42 mouse cellular contexts compared by ENCODE assay signal in genomic region chr5:72681451-72681850, GRCm38 (mm10). TPM values are rescaled to one million over a fixed set of nuclear protein-coding genes. Genes with fewer than 3 reads are reported as not detected.
DNase-seq lines count a peak whose midpoint lies in the region; ATAC-seq and TF ChIP-seq lines count a peak whose summit lies in the region.
"Had no signal": no experiment of that assay in that cellular context is flagged by ENCODE, and none has a peak within 500 bp of the region (broad histone marks: within the 10 kb centered on the region; RNA-seq: fewer than 3 reads in every experiment).

No protein-coding gene starts in this region.

- no peak overlapping the region for H3K4me2 ChIP-seq in lung, postnatal 0 days (replicated peaks; ENCODE audit: low read depth, low read length)
- H3K4me2 ChIP-seq in stomach, embryonic 16.5 days (ENCODE audit: low read depth, low read length) = no peak overlapping the region
- H3K4me2 ChIP-seq: embryonic facial prominence, embryonic 15.5 days; forebrain, embryonic 12.5 days; heart, embryonic 11.5 days; hindbrain, embryonic 12.5 days; limb, embryonic 12.5 days; liver, embryonic 15.5 days; midbrain, embryonic 15.5 days; neural tube, embryonic 15.5 days had no signal

- H3K27me3 ChIP-seq in lung, postnatal 0 days (replicated peaks; ENCODE audit: insufficient read depth, low read length) = no peaks in the 10 kb centered on the region
- H3K27me3 ChIP-seq in stomach, embryonic 16.5 days (ENCODE audit: control insufficient read depth, insufficient read depth, low read length) = no peaks in the 10 kb centered on the region
- H3K27me3 ChIP-seq: CH12.LX; embryonic facial prominence, embryonic 15.5 days; forebrain, embryonic 12.5 days; hindbrain, embryonic 12.5 days; limb, embryonic 12.5 days; liver, embryonic 15.5 days; midbrain, embryonic 15.5 days; neural tube, embryonic 15.5 days had no signal

- H3K9me3 ChIP-seq in lung, postnatal 0 days (ENCODE audit: low read length) = no peaks in the 10 kb centered on the region
- 0 out of 2 replicates have a peak, but pooled peaks cover 6% of the 10 kb centered on the region for H3K9me3 ChIP-seq in stomach, embryonic 16.5 days (replicated peaks; ENCODE audit: control insufficient read depth, low read length)
- H3K9me3 ChIP-seq: forebrain, embryonic 12.5 days; liver, embryonic 15.5 days; midbrain, embryonic 10.5 days; midbrain, embryonic 15.5 days; neural tube, embryonic 15.5 days had no signal

- no peak overlapping the region for H3K4me3 ChIP-seq in lung, postnatal 0 days (ENCODE audit: low read depth, low read length)
- H3K4me3 ChIP-seq in stomach, embryonic 16.5 days (replicated peaks; ENCODE audit: low read length) = no peak overlapping the region
- H3K4me3 ChIP-seq: embryonic facial prominence, embryonic 10.5 days; embryonic facial prominence, embryonic 15.5 days; forebrain, embryonic 12.5 days; hindbrain, embryonic 12.5 days; layer of hippocampus, adult 2 months; left cerebral cortex, adult 2 months; limb, embryonic 12.5 days; liver, embryonic 15.5 days; midbrain, embryonic 10.5 days; midbrain, embryonic 15.5 days; neural tube, embryonic 15.5 days had no signal

- TF ChIP-seq EP300 in lung, postnatal 0 days (IDR thresholded peaks at IDR 0.05) = no peak

- no peak for TF ChIP-seq CTCF in lung, postnatal 0 days (IDR thresholded peaks at IDR 0.05)

- DNase-seq in heart, adult 11 months = peak; percentile 22
- no peak for DNase-seq in heart, adult 18-20 months
- DNase-seq in kidney, postnatal 25 days = peak; percentile 4 to 48
- DNase-seq in kidney, adult 18-20 months = no peak
- peak; percentile 69 for DNase-seq in lung, postnatal 0 days (ENCODE audit: low spot score)
- no peak for DNase-seq in lung, postnatal 10 days
- no peak for DNase-seq in spleen, postnatal 4 days (ENCODE audit: low spot score in 2 of 2)
- DNase-seq: adrenal gland, adult 2 months; adrenal gland, postnatal 36 days; cerebellum, adult 2 months; cerebellum, postnatal 14 days; forebrain, postnatal 0 days; heart, postnatal 36 days; retina, postnatal 1 day; right cerebral cortex, postnatal 25 days; thymus, postnatal 14 days had no signal

- WGBS in lung, postnatal 0 days = 54% methylated on average over 6 of the region's 6 CpGs
- 78% methylated on average over 6 of the region's 6 CpGs for WGBS in stomach, embryonic 16.5 days

- no peak overlapping the region for H3K9ac ChIP-seq in lung, postnatal 0 days (replicated peaks; ENCODE audit: low read depth)
- no peak overlapping the region for H3K9ac ChIP-seq in stomach, embryonic 16.5 days (ENCODE audit: low read length)
- H3K9ac ChIP-seq: embryonic facial prominence, embryonic 15.5 days; forebrain, embryonic 12.5 days; forebrain, postnatal 0 days; hindbrain, embryonic 12.5 days; limb, embryonic 12.5 days; liver, embryonic 15.5 days; midbrain, embryonic 15.5 days; neural tube, embryonic 15.5 days had no signal

- no peaks in the 10 kb centered on the region for H3K4me1 ChIP-seq in lung, postnatal 0 days (ENCODE audit: insufficient read depth, low read depth, low read length)
- H3K4me1 ChIP-seq in stomach, embryonic 16.5 days (ENCODE audit: control insufficient read depth, insufficient read depth, low read length) = no peaks in the 10 kb centered on the region
- H3K4me1 ChIP-seq: embryonic facial prominence, embryonic 10.5 days; forebrain, embryonic 12.5 days; hindbrain, embryonic 12.5 days; limb, embryonic 12.5 days; liver, embryonic 15.5 days; midbrain, embryonic 10.5 days; midbrain, embryonic 15.5 days; neural tube, embryonic 15.5 days had no signal

- peak; percentile 84 for ATAC-seq in lung, postnatal 0 days
- ATAC-seq in stomach, embryonic 16.5 days (ENCODE audit: insufficient read depth, low FRiP score) = peak; percentile 31; the same call in 1 of the 2 replicates
- ATAC-seq: activated CD4-positive, CD25-positive, alpha-beta regulatory T cell, adult 4 months; forebrain, postnatal 0 days; hindbrain, postnatal 0 days; midbrain, embryonic 15.5 days had no signal

- H3K27ac ChIP-seq in lung, postnatal 0 days (ENCODE audit: low read length) = peak overlapping the region; percentile 68
- peak overlapping the region; percentile 57; the same call in 1 of the 2 replicates for H3K27ac ChIP-seq in stomach, embryonic 16.5 days (ENCODE audit: low read length)
- H3K27ac ChIP-seq: embryonic facial prominence, embryonic 10.5 days; embryonic facial prominence, embryonic 15.5 days; forebrain, embryonic 12.5 days; hindbrain, embryonic 12.5 days; hindbrain, postnatal 0 days; layer of hippocampus, adult 2 months; left cerebral cortex, adult 2 months; limb, embryonic 12.5 days; liver, embryonic 15.5 days; midbrain, embryonic 10.5 days; midbrain, embryonic 15.5 days; neural tube, embryonic 15.5 days had no signal

- H3K36me3 ChIP-seq in lung, postnatal 0 days (ENCODE audit: insufficient read depth, low read length) = no peaks in the 10 kb centered on the region
- no peaks in the 10 kb centered on the region for H3K36me3 ChIP-seq in stomach, embryonic 16.5 days (ENCODE audit: control insufficient read depth, insufficient read depth, low read length)
- H3K36me3 ChIP-seq: embryonic facial prominence, embryonic 10.5 days; embryonic facial prominence, embryonic 15.5 days; forebrain, embryonic 12.5 days; hindbrain, embryonic 12.5 days; limb, embryonic 12.5 days; liver, embryonic 15.5 days; midbrain, embryonic 10.5 days; midbrain, embryonic 15.5 days; neural tube, embryonic 15.5 days had no signal

RNA-seq across cellular contexts. Expression of gene Nipal1, which starts 33.9 kb away (rescaled TPM):
- not detected for total RNA-seq in heart, adult 18-20 months (2021)
- 11.0 TPM in 2 replicates for polyA plus RNA-seq in lung, postnatal 0 days (2015; fragmentation: Nextera tagmentation; extraction: Ambion mirVana)
- polyA plus RNA-seq in stomach, embryonic 16.5 days (2015; fragmentation: Nextera tagmentation; extraction: Ambion mirVana) = 21.3 and 28.1 TPM in 2 replicates
- total RNA-seq: CH12.LX; heart, postnatal 36 days; layer of hippocampus, adult 2 months; layer of hippocampus, postnatal 14 days; left cerebral cortex, adult 2 months; left cerebral cortex, postnatal 25 days had no signal
- polyA plus RNA-seq: cerebellum, adult 2 months; cortical plate, adult 2 months had no signal

RNA-seq across cellular contexts. Expression of gene Cnga1, which starts 37.4 kb away (rescaled TPM):
- total RNA-seq in heart, adult 18-20 months (2021) = under 1 TPM in 1 of 2 experiments, not detected in 1; 0.18 TPM
- 0.05 TPM in 1 of 2 replicates, not detected in the other for polyA plus RNA-seq in lung, postnatal 0 days (2015; fragmentation: Nextera tagmentation; extraction: Ambion mirVana)
- not detected in 2 replicates for polyA plus RNA-seq in stomach, embryonic 16.5 days (2015; fragmentation: Nextera tagmentation; extraction: Ambion mirVana)
- total RNA-seq: adrenal gland, adult 2 months; adrenal gland, postnatal 36 days; CH12.LX; ES-E14; forebrain, postnatal 0 days; gastrocnemius, adult 8-10 months; gastrocnemius, postnatal 4 days; heart, postnatal 36 days; hindbrain, postnatal 0 days; layer of hippocampus, adult 2 months; layer of hippocampus, postnatal 14 days; left cerebral cortex, adult 2 months; left cerebral cortex, postnatal 25 days; liver, adult 2 months had no signal
- polyA plus RNA-seq: adrenal gland, adult 2 months; brain, embryonic 14.5 days; C2C12; cerebellum, adult 2 months; cortical plate, adult 2 months; embryonic facial prominence, embryonic 10.5 days; embryonic facial prominence, embryonic 15.5 days; forebrain, embryonic 12.5 days; forebrain, postnatal 0 days; heart, embryonic 11.5 days; heart, embryonic 16.5 days; hindbrain, embryonic 12.5 days; hindbrain, postnatal 0 days; limb, embryonic 12.5 days; liver, adult 2 months; liver, embryonic 15.5 days; midbrain, embryonic 10.5 days; midbrain, embryonic 15.5 days had no signal

Comparison
In these comparisons a context has a peak if more than half of its experiments do, and no peak if none do; other contexts are left out.
1. DNase-seq: peak in heart, adult 11 months (single experiment), kidney, postnatal 25 days (2 of 2) and lung, postnatal 0 days (single experiment); none in heart, adult 18-20 months (0 of 2), kidney, adult 18-20 months (single experiment), lung, postnatal 10 days (single experiment) and spleen, postnatal 4 days (0 of 2).